Mouse (Mus musculus) CH12.LX (cell line): ENCODE data around the gene Tgfbr3.
A peak's percentile ranks its signal among the peaks of the same experiment; 100 is the strongest.

Experiments used
- CHD1 ChIP-seq: IDR thresholded peaks from 2 replicates; pipeline ENCODE4 v1.6.1; 2012; ENCODE audit warnings: low read depth, low read length, improper control_type of control experiment, inconsistent platforms
- CHD2 ChIP-seq: IDR thresholded peaks from 2 replicates; pipeline ENCODE4 v1.6.1; 2011; ENCODE audit warnings: low read length, improper control_type of control experiment
- CTCF ChIP-seq, 2 experiments: IDR thresholded peaks in 1 of 2; conservative IDR thresholded peaks in 1 of 2; 2 replicates each; pipeline ENCODE4 v1.5.1; 2011 to 2012; ENCODE audit warnings: low read depth in 2 of 2, low read length in 2 of 2, improper control_type of control experiment in 1 of 2, inconsistent platforms in 1 of 2, mild to moderate bottlenecking in 1 of 2, moderate library complexity in 1 of 2
- ETS1 ChIP-seq: conservative IDR thresholded peaks from 2 replicates; pipeline ENCODE4 v1.6.1; 2012; ENCODE audit warnings: low read depth, mild to moderate bottlenecking, inconsistent platforms, low read length, improper control_type of control experiment, moderate library complexity
- MAZ ChIP-seq: IDR thresholded peaks from 2 replicates; pipeline ENCODE4 v1.6.1; 2012; ENCODE audit warnings: low read depth, mild to moderate bottlenecking, inconsistent platforms, low read length, improper control_type of control experiment, moderate library complexity
- MXI1 ChIP-seq: IDR thresholded peaks from 2 replicates; pipeline ENCODE4 v1.6.1; 2011; ENCODE audit warnings: mild to moderate bottlenecking, low read depth, low read length, improper control_type of control experiment
- PAX5 ChIP-seq: IDR thresholded peaks from 2 replicates; pipeline ENCODE4 v1.6.1; 2012; ENCODE audit warnings: low read length, inconsistent platforms, mixed read lengths
- POLR2A ChIP-seq: IDR thresholded peaks from 2 replicates; pipeline ENCODE4 v1.6.1; 2011; ENCODE audit warnings: low read depth, mild to moderate bottlenecking, improper control_type of control experiment, low read length
- RAD21 ChIP-seq: IDR thresholded peaks from 2 replicates; pipeline ENCODE4 v1.6.1; 2011; ENCODE audit warnings: low read depth, mild to moderate bottlenecking, low read length, improper control_type of control experiment, moderate library complexity
- SIN3A ChIP-seq: IDR thresholded peaks from 2 replicates; pipeline ENCODE4 v1.6.1; 2012; ENCODE audit warnings: low read length, improper control_type of control experiment, inconsistent platforms
- SMC3 ChIP-seq: IDR thresholded peaks from 2 replicates; pipeline ENCODE4 v1.6.1; 2011; ENCODE audit warnings: low read depth, low read length, improper control_type of control experiment
- USF1 ChIP-seq: IDR thresholded peaks from 2 replicates; pipeline ENCODE4 v1.6.1; 2014; ENCODE audit warnings: low read depth, mild to moderate bottlenecking, inconsistent platforms, low read length, improper control_type of control experiment
- ZNF384 ChIP-seq: IDR thresholded peaks from 2 replicates; pipeline ENCODE4 v1.6.1; 2012; ENCODE audit warnings: low read depth, low read length, improper control_type of control experiment, inconsistent platforms

GRCm38 (mm10) chr5:107260708-107261495 lies 28.5 kb downstream of the Tgfbr3 start:
- no peak for TF ChIP-seq ETS1
- no peak for TF ChIP-seq USF1
- TF ChIP-seq POLR2A: no peak
- no peak for TF ChIP-seq SMC3
- TF ChIP-seq RAD21: no peak
- TF ChIP-seq MAZ: no peak
- no peak for TF ChIP-seq CTCF (conservative IDR thresholded peaks at IDR 0.05 in 1 of 2, IDR thresholded peaks at IDR 0.05 in 1 of 2; ENCODE audit: low read depth in 2 of 2, low read length in 2 of 2)
- TF ChIP-seq ZNF384: no peak
- 0 out of 2 replicates have a peak, but pooled peaks have one; percentile 32 for TF ChIP-seq CHD2
- no peak for TF ChIP-seq CHD1
- no peak for TF ChIP-seq MXI1
- TF ChIP-seq SIN3A: no peak
- TF ChIP-seq PAX5: no peak
